Mouse (Mus musculus) stomach, postnatal 0 days (tissue): ENCODE data around the gene Fam219b.

Source experiments
- CTCF ChIP-seq: IDR thresholded peaks from 2 replicates; pipeline ENCODE4 v1.5.1; 2016; ENCODE audit warnings: antibody characterized with exemption, low read depth, mild to moderate bottlenecking, moderate library complexity
- EP300 ChIP-seq: optimal IDR thresholded peaks from 2 replicates; pipeline ENCODE3; 2016; ENCODE audit warnings: antibody characterized with exemption

- TF ChIP-seq CTCF (peak; percentile 68), EP300 (no peak)
Measured at GRCm38 (mm10) chr9:57566846-57567245, 29.5 kb downstream of the Fam219b start.
